Mouse (Mus musculus) CH12.LX (cell line): ENCODE measurements at regions not wholly inside any gene's neighbourhood (a gene's known extent, or its start where the extent isn't known, plus 50 kb on each side); places are given as distances from the start of the nearest gene placed in this dataset.

Experiments
- DNase-seq: peaks from one replicate; pipeline ENCODE4 v3.0.0-alpha.2; 2013; ENCODE audit errors: extremely low read depth
- H3K27ac ChIP-seq: 2 replicates; pipeline ENCODE4 v1.5.1; 2012; ENCODE audit warnings: low read depth, mild to moderate bottlenecking, control low read depth, moderate library complexity; ENCODE audit not compliant: insufficient read depth
- H3K27me3 ChIP-seq: replicated peaks from 2 replicates; pipeline ENCODE3; 2012; ENCODE audit warnings: inconsistent platforms
- H3K36me3 ChIP-seq, 2 experiments: replicated peaks in 1 of 2; 2 replicates each; pipeline versions ENCODE3 to v1.6.1; 2012; ENCODE audit warnings: inconsistent platforms in 1 of 2, low read length in 1 of 2, mild to moderate bottlenecking in 1 of 2, mixed read lengths in 1 of 2, moderate library complexity in 1 of 2; ENCODE audit not compliant: control insufficient read depth in 1 of 2, insufficient read depth in 1 of 2
- H3K4me1 ChIP-seq, 2 experiments: 2 replicates each; pipeline ENCODE4 v1.6.1; 2012; ENCODE audit warnings: inconsistent platforms in 1 of 2, moderate library complexity in 1 of 2; ENCODE audit not compliant: insufficient read depth in 2 of 2, control insufficient read depth in 1 of 2
- H3K4me2 ChIP-seq: 2 replicates; pipeline ENCODE4 v1.6.1; 2012; ENCODE audit warnings: low read depth, mild to moderate bottlenecking, control low read depth; ENCODE audit not compliant: poor library complexity, insufficient read depth, severe bottlenecking
- H3K4me3 ChIP-seq, 3 experiments: fragments of 150-350 bp in 1 of 3; sonication (generic) in 1 of 3; replicated peaks in 1 of 3; 2 replicates each; pipeline versions ENCODE3 to v1.5.1; 2011 to 2012; ENCODE audit warnings: low read depth in 2 of 3, low read length in 2 of 3, mild to moderate bottlenecking in 2 of 3, moderate library complexity in 2 of 3, control low read depth in 1 of 3, improper control_type of control experiment in 1 of 3, inconsistent platforms in 1 of 3, mixed read lengths in 1 of 3; ENCODE audit not compliant: poor library complexity in 1 of 3
- H3K79me2 ChIP-seq: replicated peaks from 2 replicates; pipeline ENCODE4 v1.6.1; 2012; ENCODE audit warnings: mild to moderate bottlenecking, moderate library complexity; ENCODE audit not compliant: control insufficient read depth, poor library complexity, insufficient read depth, severe bottlenecking; ENCODE audit errors: extremely low read depth
- H3K9ac ChIP-seq: 2 replicates; pipeline ENCODE4 v1.6.1; 2012; ENCODE audit warnings: low read depth, mild to moderate bottlenecking, control low read depth, moderate library complexity; ENCODE audit not compliant: insufficient read depth
- H3K9me3 ChIP-seq: replicated peaks from 2 replicates; pipeline ENCODE3; 2012; ENCODE audit warnings: low read length, inconsistent platforms, mixed read lengths
- CHD2 ChIP-seq: IDR thresholded peaks from 2 replicates; pipeline ENCODE4 v1.6.1; 2011; ENCODE audit warnings: low read length, improper control_type of control experiment
- CTCF ChIP-seq, 2 experiments: IDR thresholded peaks in 1 of 2; conservative IDR thresholded peaks in 1 of 2; 2 replicates each; pipeline ENCODE4 v1.5.1; 2011 to 2012; ENCODE audit warnings: low read depth in 2 of 2, low read length in 2 of 2, improper control_type of control experiment in 1 of 2, inconsistent platforms in 1 of 2, mild to moderate bottlenecking in 1 of 2, moderate library complexity in 1 of 2
- EP300 ChIP-seq: IDR thresholded peaks from 2 replicates; pipeline ENCODE4 v1.6.1; 2011; ENCODE audit warnings: low read length, improper control_type of control experiment
- HCFC1 ChIP-seq: IDR thresholded peaks from 2 replicates; pipeline ENCODE4 v1.6.1; 2012; ENCODE audit warnings: low read depth, mild to moderate bottlenecking, inconsistent platforms, low read length, improper control_type of control experiment
- JUN ChIP-seq: IDR thresholded peaks from 2 replicates; pipeline ENCODE4 v1.6.1; 2011; ENCODE audit warnings: low read depth, mild to moderate bottlenecking, low read length, improper control_type of control experiment, moderate library complexity; ENCODE audit not compliant: insufficient read depth
- JUND ChIP-seq: conservative IDR thresholded peaks from 2 replicates; pipeline ENCODE4 v1.6.1; 2011; ENCODE audit warnings: low read depth, low read length, improper control_type of control experiment
- MAZ ChIP-seq: IDR thresholded peaks from 2 replicates; pipeline ENCODE4 v1.6.1; 2012; ENCODE audit warnings: low read depth, mild to moderate bottlenecking, inconsistent platforms, low read length, improper control_type of control experiment, moderate library complexity
- MEF2A ChIP-seq: IDR thresholded peaks from 2 replicates; pipeline ENCODE4 v1.6.1; 2014; ENCODE audit warnings: low read depth, mild to moderate bottlenecking, inconsistent platforms, low read length, improper control_type of control experiment, borderline replicate concordance
- MXI1 ChIP-seq: IDR thresholded peaks from 2 replicates; pipeline ENCODE4 v1.6.1; 2011; ENCODE audit warnings: mild to moderate bottlenecking, low read depth, low read length, improper control_type of control experiment
- MYC ChIP-seq: IDR thresholded peaks from 2 replicates; pipeline ENCODE4 v1.6.1; 2011; ENCODE audit warnings: low read depth, mild to moderate bottlenecking, improper control_type of control experiment, low read length
- NELFE ChIP-seq: IDR thresholded peaks from 2 replicates; pipeline ENCODE4 v1.6.1; 2011; ENCODE audit warnings: low read depth, low read length, improper control_type of control experiment
- NRF1 ChIP-seq: IDR thresholded peaks from 2 replicates; pipeline ENCODE4 v1.6.1; 2014; ENCODE audit warnings: low read depth, mild to moderate bottlenecking, inconsistent platforms, low read length, improper control_type of control experiment, moderate library complexity
- POLR2A ChIP-seq: IDR thresholded peaks from 2 replicates; pipeline ENCODE4 v1.6.1; 2011; ENCODE audit warnings: low read depth, mild to moderate bottlenecking, improper control_type of control experiment, low read length
- RAD21 ChIP-seq: IDR thresholded peaks from 2 replicates; pipeline ENCODE4 v1.6.1; 2011; ENCODE audit warnings: low read depth, mild to moderate bottlenecking, low read length, improper control_type of control experiment, moderate library complexity
- TBP ChIP-seq: conservative IDR thresholded peaks from 2 replicates; pipeline ENCODE4 v1.6.1; 2011; ENCODE audit warnings: low read depth, low read length, improper control_type of control experiment
- TCF12 ChIP-seq: IDR thresholded peaks from 2 replicates; pipeline ENCODE4 v1.6.1; 2014; ENCODE audit warnings: low read depth, mild to moderate bottlenecking, inconsistent platforms, low read length, improper control_type of control experiment
- USF1 ChIP-seq: IDR thresholded peaks from 2 replicates; pipeline ENCODE4 v1.6.1; 2014; ENCODE audit warnings: low read depth, mild to moderate bottlenecking, inconsistent platforms, low read length, improper control_type of control experiment
- ZC3H11A ChIP-seq: IDR thresholded peaks from 2 replicates; pipeline ENCODE4 v1.6.1; 2012; ENCODE audit warnings: low read depth, mild to moderate bottlenecking, inconsistent platforms, low read length, improper control_type of control experiment
- ZKSCAN1 ChIP-seq: IDR thresholded peaks from 2 replicates; pipeline ENCODE4 v1.6.1; 2012; ENCODE audit warnings: low read depth, inconsistent platforms, low read length, improper control_type of control experiment, borderline replicate concordance
- ZMIZ1 ChIP-seq: IDR thresholded peaks from 2 replicates; pipeline ENCODE4 v1.6.1; 2012; ENCODE audit warnings: low read depth, mild to moderate bottlenecking, inconsistent platforms, low read length, improper control_type of control experiment
- ZNF384 ChIP-seq: IDR thresholded peaks from 2 replicates; pipeline ENCODE4 v1.6.1; 2012; ENCODE audit warnings: low read depth, low read length, improper control_type of control experiment, inconsistent platforms
- dilution Hi-C: fragments of 300-500 bp; cut with MboI; formaldehyde crosslinking; loops from 2 replicates; pipeline ENCODE4 v1.14.3; 2020; ENCODE audit warnings: low sequenced_read_pairs; ENCODE audit not compliant: extremely low pct_unique_long_range_greater_than_20kb, extremely low pct_ligation_motif_present
- in situ Hi-C: fragments of 300-500 bp; cut with MboI; formaldehyde crosslinking; loops from 3 replicates; pipeline ENCODE4 v1.14.3; 2019; ENCODE audit warnings: low sequenced_read_pairs, low pct_ligation_motif_present, low pct_unique_long_range_greater_than_20kb, mixed read lengths

DNA sequence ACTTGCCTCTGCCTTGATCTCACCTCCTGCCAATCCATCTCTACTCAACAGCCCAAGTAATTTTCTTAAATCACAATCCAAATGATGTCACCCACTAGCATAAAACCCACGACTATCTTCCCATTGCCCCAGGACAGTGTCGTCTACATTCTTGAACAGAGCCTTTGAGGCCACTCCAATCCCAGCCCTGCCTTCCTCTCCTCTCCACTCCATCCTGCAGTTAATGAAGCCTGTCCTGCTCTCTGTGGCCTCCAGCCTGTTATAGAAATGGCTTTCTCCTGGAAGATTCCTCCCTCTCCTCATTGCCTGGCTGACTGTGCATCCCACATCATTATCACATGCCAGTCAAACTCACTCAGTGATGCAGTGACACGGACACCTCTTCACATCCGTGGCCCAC lies 121.6 kb downstream of the 3110018I06Rik start:
- no peaks in the 10 kb centered on the region for H3K4me1 ChIP-seq
- peaks cover 62% of the 10 kb centered on the region for H3K9me3 ChIP-seq
- DNase-seq = no peak
- no peaks in the 10 kb centered on the region for H3K36me3 ChIP-seq
- no peak overlapping the region for H3K4me2 ChIP-seq
- no peak overlapping the region for H3K9ac ChIP-seq
- dilution Hi-C loops (no loop called here), in situ Hi-C loops (no loop called here)
- H3K27ac ChIP-seq = no peak overlapping the region
- TF ChIP-seq JUN (no peak), TCF12 (no peak), MAZ (no peak), NELFE (no peak), CHD2 (no peak), ZNF384 (no peak), CTCF (conservative IDR thresholded peaks at IDR 0.05 in 1 of 2, IDR thresholded peaks at IDR 0.05 in 1 of 2; ENCODE audit: low read depth in 2 of 2, low read length in 2 of 2) (no peak), TBP (no peak), NRF1 (no peak), POLR2A (no peak), EP300 (no peak), MYC (no peak), MEF2A (no peak), USF1 (no peak), JUND (no peak), HCFC1 (no peak), RAD21 (no peak), ZC3H11A (no peak), ZMIZ1 (no peak), MXI1 (no peak)
- no peak overlapping the region for H3K4me3 ChIP-seq
- no peaks in the 10 kb centered on the region for H3K79me2 ChIP-seq
- H3K27me3 ChIP-seq = no peaks in the 10 kb centered on the region

GRCm38 (mm10) chr12:107617212-107617994 lies 129.0 kb downstream of the 3110018I06Rik start:
- H3K27ac ChIP-seq = no peak overlapping the region
- in situ Hi-C loops = no loop called here
- DNase-seq = no peak

More at GRCm38 (mm10) chr12:107617212-107617994, 129.0 kb downstream of the 3110018I06Rik start:
- no peak for TF ChIP-seq ZKSCAN1
- Histone ChIP-seq H3K9ac (no peak overlapping the region), H3K36me3 (no peaks in the 10 kb centered on the region), H3K27me3 (no peaks in the 10 kb centered on the region), H3K4me2 (no peak overlapping the region), H3K4me1 (no peaks in the 10 kb centered on the region), H3K9me3 (peaks cover 79% of the 10 kb centered on the region), H3K79me2 (no peaks in the 10 kb centered on the region), H3K4me3 (no peak overlapping the region)
- dilution Hi-C loops = no loop called here
